Mouse (Mus musculus): ENCODE data around the gene Wtip.

DNA sequence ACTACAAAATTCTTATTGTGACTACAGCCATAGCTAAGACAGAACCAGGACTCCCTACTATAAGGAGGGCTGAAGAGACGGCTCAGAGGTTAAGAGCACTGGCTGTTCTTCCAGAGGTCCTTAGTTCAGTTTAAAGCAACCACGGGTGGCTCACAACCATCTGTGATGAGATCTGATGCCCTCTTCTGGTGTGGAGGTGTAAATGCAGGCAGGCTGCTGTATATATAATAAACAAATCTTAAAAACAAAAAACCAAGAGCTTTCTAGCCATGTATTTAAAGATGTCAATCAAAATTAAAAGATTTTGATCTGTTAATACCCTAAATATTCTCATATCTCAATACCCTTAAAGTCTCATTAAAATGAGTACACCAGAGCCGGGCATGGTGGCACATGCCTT lies 26.1 kb upstream of the Wtip start:
- TF ChIP-seq CTCF (IDR thresholded peaks at IDR 0.05; ENCODE audit: low read depth, low read length) = no peak
- TF ChIP-seq EP300 (IDR thresholded peaks at IDR 0.05; ENCODE audit: insufficient read depth, low read depth, low read length) = no peak
